Mouse (Mus musculus): ENCODE measurements around the gene Krt79.
A peak's percentile ranks its signal among the peaks of the same experiment; 100 is the strongest.

Gene Krt79

DNA sequence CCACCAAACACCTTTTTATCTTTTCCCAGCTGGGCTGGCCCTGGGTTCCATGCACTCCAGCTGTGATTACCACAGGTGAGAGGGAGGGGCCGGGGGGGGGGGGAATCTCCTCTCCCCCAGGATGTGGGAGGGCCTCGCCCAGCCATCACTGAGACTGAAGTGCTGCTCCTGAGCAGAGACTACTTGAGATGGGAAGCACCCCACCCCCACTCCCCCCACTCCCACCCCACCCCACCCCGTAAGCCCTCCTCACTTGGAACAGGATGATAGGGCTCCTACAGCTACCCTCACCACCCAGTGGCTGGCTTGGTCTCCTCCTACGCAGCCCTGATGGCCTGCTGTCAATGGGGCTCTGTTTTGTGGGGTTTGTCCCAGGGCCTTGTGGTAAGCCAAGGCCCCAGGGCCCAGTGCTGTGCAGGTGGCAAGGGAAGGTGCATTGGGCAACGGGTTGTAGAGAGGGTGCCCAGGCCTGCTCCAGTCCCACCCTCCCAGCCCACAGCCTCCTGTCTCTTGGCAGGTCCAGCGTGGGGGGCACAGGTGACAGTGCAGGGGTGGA, at the start of gene Krt79:
TSS of gene Krt79 (minus strand) at position 51 of the 556 bp plus-strand sequence.
- no peak for DNase-seq

DNA sequence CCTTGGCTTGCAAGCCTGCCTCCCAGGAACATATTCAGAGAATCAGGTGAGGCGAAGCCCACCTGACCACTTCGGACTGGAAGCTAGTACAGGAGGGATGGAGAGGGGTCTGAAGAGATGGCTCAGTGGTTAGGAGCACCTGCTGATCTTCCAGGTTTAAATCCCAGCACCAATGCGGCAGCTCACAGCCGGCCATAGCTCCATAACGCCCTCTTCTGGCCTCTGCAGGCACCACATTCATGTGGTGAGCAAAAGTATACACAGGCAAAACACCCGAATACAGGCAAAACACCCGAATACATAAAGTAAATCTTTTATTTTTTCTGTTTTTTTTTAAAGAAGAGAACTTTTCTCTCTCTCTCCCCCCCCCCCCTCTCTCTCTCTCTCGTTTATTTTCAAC, 48.6 kb upstream of the Krt79 start:
- DNase-seq = no peak

DNA sequence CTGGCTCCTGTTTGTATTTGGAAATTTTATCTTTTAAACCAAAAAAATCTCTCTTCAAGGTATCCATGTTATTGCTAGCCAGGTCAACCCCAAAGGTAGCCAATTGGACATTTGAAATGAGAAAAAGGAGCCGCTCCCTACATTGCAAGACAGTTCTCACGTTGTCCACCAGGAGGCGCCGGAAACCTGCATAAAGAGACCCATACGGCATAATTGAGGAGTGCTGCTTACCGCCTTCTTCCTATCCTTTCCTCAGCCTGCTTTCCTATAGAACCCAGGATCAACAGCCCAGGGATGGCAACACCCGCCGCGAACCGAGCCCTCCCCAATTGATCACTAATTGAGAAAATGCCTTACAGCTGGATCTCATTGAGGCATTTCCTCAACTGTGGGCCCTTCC, 48.0 kb upstream of the Krt79 start:
- DNase-seq = peak; percentile 27 to 43

DNA sequence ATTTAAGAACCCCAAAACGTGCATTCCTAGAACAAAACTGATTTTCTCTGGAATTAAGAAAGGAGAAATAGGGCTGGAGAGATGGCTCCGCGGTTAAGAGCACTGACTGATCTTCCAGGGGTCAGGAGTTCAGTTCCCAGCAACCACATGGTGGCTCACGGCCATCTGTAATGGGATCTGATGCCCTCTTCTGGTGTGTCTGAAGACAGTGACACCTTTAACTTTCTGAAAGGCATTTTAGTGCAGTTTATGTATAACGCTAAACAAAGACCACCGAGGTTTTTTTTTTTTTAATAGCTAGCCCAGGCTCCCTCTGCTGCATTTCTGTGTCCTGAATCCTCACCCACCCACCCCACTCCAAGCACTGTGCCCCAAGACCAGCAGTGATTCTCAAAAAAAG, 44.6 kb upstream of the Krt79 start:
- no peak for DNase-seq

DNA sequence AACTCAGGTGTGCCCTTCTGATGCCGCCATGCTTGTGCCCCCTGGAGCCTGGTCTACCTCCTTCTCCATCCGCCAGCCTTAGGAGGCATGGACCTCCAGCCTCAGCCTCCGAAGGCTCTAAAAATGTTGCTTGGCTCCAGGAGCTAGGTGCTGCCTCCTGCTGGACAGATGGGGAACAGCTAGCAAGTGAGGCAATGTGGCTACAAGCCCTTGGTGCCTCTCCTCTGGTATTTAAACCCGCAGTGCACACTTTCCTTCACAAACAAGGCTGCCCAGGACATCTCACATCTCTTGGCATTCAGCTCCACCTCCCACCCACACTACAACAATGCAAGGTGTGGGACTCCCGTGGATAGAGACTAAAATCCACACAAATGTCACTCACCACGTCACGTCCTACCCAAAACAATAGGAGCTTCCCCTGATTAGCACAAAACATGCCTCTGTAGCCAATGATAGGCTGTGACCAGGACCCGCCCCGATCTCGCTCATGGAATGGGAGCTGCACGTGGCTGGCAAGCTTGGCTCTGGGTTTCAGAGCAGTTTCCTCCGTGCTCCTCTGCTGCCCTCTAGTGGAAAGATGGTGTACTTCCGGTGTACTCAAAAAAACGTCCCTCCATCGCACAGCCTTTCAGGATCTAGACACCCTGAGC, 44.0 kb upstream of the Krt79 start:
- peak; percentile 50 to 55 for DNase-seq

DNA sequence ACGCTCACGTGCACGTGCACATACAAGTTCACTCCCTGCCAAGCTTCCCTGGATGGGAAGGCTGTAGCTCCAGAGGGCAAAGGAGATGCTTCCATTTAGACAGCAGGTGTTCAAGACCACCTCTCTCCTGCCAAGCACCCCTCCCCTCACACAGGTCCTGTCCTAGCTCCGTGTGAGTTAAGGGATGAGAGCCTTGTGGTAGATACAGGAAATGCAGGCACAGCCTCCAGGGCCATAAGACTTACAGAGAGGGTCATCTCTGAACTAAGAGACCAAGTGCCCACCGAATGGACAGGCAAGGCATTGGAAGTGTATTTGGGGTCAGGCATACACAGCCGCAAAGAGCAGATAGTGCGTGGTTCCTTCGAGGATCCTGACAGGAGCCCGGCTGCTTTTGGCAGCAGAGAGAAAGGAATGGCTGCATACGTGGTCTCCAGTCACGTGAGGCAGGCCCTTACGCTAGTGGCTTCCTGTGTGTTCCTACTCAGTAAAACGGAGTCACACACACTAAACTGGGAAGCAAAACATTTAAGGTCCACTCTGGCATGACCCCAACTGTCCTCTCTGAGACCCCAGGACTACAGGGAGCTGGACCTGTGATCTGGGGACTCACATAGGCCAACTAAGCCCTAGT, 43.3 kb upstream of the Krt79 start:
- DNase-seq = no peak

DNA sequence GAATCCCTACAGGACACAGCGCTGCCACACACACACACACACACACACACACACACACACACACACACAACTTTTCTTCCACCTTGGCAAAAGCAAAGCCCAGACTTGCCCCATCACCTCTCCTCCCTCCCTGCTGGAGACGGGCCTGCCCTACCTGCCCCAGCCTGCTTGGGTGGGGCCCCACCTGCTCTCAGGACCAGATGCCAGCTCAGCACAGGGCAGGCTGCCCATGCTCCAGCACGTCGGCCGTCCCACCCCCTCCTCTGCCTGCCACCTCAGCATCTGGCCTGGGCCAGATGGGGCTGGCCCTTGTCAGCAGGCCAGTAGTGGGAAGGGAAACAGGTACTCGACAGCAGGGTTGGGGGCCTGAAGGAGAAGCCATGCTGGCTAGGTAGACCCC, 40.7 kb upstream of the Krt79 start:
- DNase-seq = no peak

DNA sequence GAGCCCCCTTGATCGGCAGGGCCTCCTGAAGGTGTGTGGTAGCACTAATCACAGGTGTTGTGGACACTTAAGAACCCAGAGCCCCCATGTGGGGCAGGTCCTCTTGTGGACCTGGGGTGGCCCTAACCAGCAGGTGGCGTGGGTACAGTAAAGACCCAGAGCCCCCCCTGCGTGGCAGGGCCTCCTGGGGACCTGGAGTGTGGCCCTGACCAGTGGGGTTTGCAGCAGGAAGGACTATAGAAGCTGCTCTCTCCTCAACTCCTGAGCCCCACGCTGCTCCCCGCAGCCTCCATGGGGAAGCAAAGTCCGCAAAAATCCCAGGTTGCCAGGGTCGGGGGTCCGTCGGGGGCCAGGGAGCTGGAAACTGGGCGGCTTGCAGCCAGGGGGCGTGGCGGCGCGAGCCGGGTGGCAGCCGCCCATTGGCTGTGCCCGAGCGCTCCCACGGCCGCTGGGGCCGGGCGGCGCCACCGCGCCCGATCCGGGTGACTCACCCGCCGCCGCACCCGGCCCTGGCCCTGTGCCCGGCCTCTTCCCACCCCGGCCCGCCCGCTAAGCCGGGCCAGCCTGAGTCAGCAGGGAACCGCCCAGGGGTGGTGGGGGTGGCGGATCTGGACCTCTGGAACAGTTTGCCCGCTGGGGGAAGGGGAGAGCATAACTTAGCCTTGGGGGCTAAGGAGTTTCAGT, 37.1 kb upstream of the Krt79 start:
- DNase-seq = peak; percentile 24 to 34

DNA sequence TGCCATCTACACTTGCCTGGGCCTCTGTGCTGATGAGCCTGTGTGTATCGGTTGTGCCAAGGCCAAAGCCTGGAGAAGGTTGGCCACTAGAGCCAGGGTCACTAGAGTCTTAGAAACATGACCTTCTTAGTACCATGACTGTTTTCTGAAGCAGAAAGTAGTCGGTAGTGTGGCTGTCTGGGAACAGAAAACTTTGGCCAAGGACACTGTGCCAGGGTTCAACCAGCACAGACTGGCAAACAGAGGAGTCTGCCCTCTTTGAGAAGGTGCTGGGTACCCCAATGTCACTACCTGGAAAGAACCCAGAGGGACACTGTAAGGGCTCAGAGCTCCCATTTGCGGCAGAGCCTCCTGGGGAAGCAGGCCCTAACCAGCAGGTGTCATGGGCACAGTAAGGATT, 36.5 kb upstream of the Krt79 start:
- no peak for DNase-seq

DNA sequence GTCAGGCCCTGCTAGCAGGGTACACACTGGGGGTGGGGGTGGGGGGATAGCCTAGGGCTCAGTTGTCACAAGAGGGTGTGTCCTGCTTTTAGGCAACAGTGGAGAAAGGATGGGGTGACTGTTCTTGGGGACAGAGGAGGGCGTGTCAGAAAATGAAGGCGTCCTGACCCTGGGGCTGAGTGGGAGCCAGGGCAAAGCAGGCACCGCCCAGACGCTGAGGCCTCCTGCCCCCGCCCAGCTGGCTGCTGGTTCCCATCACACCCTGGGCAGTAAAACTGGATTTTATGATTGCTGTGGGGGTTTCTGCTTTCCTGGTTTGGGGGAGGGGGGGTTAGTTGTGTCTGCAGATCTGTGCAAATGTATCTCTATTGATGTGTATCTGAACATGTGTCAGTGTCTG, 35.9 kb upstream of the Krt79 start:
- no peak for DNase-seq

DNA sequence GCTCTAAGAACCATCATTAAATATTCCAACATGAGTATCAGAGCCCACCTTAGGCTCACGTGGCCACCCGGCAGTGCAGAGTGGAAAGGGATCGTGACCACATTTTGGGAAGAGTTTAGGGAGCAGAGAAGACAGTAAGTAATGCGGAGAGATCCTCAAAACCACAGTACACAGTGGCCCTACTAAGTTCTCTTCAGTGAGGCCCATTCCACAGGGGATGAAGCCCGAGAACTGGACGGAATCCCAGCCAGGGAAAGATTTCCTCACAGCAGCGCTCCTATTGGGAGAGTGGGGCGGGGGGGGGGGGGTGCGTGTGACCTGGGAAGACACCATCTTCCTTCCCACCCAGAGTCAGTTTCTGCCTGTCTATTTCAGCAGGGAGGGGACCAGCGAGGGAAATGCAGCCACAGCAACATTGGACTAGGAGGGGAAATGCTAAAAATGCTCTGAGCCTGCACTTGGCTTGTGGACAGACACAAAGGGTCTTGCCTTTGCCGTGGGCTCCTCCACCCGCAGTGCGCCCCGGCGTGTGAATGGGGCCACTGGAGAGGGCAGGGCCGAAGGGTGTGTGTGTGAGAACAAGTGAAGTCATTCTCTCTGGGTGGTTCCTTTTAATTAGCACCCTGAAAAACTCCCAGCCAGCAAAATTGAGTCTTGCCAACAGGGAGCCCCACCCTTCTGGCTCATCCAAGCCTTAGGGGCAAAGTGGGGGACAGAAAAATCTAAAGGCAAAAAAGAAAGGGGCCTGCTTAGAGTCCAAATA, 34.1 kb upstream of the Krt79 start:
- no peak for DNase-seq

DNA sequence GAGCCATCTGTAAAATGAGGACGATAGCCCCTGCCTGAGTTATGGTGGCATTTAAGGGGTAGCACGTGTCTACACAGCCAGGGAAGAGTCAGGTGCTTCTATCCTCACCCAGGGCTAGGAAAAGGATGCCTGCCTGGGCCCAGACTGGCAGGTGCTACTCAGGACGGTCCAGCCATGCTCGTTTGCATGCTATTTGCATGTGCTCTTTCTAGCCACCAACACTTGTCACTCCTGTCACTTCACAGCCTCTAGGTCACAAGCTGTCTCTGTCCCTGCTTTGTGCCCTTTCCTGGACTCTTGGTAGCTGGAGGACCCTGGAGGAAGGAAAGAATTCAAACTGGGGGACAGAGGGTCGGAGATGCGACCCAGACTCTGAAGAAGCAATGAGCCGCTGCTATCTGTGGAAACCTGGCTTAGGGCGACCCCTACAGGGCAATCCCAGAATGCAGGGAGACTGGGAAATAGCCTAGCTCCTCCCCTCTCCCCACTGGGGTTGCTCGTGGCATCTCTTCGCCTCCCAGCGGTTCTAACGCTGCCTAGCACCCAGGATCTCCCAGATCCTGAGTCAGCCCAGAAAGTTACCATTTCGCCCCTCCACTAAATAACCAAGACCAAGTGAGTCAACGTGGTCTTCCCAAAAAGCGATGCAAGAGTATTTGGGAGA, 33.4 kb upstream of the Krt79 start:
- peak; percentile 56 to 61 for DNase-seq

DNA sequence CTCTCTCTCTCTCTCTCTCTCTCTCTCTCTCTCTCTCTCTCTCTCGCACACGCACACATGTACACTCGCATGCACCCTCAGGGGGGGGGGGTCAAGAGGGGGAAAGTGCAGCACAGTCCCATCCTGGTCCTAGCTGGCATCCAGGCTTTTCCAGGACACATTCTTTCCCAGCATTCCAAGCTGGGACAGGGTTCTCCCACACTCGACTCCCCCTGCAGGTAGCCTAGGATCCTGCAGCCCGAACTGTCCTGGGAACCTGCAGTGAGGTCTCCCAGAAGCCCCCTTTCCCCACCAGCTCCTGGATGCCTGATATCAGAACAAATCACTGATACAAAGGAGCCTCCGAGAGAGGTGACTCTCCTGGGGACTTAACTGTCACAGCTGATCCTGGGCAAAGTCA, 30.4 kb upstream of the Krt79 start:
- DNase-seq = no peak

DNA sequence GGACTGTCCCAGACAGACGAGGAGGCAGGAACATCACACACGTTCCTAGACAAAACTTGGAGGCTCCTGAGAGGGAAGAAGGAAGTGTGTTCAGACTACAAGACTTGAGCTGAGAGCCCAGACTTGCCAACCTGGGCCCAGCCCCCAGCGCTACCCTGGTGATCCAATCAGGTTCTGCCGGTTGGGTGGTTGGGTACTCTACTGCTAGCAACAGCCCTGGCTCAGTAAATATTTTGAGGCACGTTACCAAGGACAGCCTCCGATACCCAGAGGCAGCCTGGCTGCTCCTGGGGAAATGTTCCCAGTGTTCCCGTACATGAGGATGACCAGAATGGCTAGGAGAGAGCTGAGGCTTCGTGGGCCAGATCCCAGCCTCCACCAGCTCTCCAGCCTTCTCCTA, 26.7 kb upstream of the Krt79 start:
- DNase-seq = no peak

DNA sequence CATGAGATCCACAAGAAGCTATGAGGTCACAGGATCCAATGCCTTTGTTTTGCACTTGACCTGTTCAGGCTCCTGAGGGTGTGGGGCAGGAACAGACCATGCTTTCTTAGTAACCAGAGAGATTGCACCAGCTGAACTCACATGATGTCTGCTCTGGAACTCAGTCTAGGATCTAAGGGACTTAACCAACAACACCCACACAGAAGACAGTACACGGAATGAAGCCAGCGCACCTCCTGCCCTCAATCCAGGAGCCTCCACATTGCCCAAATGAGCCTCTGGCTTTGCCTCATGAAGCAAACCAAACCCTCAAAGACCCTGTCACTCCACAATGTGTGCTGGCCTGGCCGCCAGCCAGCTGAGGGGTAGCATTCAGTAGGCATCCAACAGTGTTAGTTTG, 18.8 kb upstream of the Krt79 start:
- no peak for DNase-seq

DNA sequence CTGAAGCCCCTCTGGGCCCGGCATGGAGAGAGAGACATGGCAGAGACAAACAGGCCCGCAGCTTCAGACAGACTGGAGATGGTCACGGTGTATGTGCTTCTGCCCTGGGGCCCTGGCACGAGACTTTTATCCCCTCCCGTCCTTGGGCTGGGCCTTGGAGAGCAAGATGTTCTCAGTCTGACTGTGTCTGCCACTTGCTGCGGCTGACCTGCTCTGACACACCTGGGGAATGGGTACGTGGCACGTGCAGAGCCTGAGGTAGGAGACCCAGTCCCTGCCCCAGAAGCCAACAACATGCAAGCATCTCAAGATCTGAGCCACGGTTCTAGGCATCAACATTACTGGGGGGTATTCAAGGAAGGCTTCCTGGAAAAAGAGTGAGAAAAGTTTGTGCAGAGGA, 14.1 kb upstream of the Krt79 start, which contains the start of gene Krt78:
TSS of gene Krt78 (minus strand) at position 101 of the 400 bp plus-strand sequence.
- DNase-seq = no peak

DNA sequence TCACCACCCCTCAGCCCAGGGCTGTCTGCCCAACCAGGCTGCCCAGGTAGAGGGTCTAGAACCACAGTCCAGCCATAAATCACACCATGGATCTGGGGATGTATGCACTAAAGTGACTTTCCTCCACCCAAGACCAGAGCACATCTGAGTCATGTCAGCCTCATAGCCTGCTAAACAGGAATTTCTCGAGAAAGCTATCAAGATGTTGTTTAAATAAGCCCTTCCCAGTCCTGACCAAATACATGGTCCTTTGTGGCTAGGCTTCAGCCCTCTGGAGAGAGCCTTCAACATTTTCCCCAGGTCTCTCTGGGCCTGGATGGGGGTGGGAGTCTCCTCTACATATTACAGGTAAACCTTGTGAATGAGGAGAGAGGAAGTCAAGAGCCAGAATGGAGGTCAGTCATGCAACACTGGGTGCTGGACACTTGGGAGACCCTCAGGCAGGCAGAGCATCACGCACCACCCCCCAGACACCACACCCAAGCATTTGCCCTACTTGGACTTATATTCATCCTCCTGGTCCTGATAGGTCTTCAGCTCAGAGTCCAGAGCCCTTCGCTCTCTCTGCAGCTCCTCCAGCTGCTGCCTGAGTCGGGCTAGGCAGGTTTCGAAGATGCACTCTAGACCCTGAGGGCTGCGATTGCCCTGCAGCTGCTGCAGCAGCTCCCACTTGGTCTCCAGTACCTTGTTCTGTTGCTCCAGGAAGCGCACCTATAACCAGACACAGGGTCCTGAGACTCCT, 12.8 kb upstream of the Krt79 start:
- no peak for DNase-seq

DNA sequence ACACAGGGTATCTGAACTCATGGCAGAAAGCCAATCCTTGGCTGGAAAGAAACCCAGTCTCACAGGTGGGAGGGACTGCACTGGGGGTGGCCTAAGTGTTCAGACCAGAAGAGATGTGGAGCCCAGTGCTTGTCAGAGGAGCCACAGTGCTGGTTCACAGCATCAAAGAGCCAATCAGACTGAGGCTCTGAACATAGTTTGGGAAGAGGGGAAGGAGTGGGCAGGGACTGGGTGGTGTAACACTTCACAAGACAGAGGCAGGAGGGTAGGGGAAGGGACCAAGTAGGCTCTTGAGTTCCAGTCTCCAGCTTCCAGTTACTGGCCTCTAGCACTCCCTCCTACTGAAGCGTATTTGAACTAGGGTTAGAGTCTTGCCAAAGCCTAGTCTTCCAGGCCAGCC, 5.3 kb upstream of the Krt79 start:
- DNase-seq = no peak

DNA sequence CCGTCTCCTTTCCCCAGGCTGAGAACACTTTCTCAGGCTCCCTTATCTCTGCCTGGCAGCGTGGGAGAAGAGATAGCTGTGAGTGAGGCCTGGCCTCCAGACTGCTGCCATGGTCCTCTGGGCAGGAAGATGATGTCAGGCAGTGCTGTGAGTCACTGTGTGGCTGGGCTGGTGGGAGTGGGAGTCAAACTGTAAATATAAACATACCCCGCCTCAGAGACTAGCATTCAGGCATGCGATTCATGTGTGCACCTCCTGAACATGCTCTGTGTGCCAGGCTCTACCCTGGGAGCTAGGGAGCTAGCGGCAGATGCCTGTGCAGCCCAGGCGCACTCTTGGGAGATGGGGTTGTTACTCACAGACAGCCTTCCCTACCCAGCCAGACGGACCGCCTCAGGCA, 1.8 kb upstream of the Krt79 start:
- DNase-seq = no peak

DNA sequence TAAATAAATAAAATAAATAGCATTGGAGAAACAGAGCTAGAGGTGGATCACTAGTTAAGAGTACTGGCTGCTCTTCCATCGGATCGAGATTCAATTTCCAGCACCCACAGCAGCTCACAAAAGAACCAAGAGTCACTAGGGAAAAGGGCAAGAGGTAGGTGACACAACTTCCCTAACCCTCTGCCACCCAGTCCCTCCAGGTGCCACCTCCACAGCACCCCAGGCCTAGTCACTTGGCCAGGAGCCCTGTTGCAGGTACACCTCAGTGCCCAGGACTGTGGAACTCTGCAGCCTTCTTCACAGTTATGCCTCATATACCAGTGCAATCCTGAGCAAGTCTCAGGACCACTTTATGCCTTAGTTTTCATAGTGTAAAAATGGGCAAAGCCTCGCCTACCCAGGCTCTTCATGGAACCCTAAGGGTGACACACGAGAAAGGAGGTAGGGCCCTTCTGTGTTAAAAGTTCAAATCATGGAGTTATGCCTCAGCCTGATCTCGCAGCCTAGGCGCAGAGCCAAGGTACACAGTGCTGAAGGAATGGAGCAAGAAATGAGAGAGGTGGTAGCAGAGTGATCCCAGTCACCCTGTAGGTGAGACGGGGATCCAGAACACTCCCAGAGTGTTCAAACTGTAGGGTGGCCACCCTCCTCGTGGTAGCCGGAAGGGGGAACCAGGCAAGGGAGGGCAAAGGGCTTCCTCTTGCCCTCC, 1.4 kb downstream of the Krt79 start:
- DNase-seq = no peak

DNA sequence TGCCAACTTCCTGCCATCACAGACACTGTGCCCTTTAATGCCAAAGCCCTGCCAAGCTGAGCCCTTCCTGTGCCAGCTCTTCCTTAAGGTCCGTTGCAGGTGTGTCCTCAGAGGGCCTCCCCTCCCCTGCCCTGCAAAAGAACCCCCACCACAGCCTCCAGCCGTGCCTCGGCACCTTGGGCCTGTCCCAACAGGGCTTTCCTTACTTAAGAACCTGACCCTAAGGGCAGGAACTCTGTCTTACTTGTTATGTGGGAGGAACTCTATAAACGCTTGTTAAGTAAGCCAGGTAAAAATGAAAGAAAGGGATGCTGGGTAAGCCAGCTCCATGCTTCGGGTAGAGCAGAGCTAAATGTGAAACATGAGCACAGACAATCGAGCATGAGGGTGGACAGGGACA, 7.1 kb downstream of the Krt79 start:
- DNase-seq = no peak
